Mouse (Mus musculus) hematopoietic multipotent progenitor cell, adult 10-12 weeks (in vitro differentiated cells): Measurements from ENCODE around the gene 4930407I10Rik. TPM values are rescaled to one million over a fixed set of nuclear protein-coding genes. Genes with fewer than 3 reads are reported as not detected.

ENCODE experiments used
- polyA plus RNA-seq: library from polyadenylated mRNA; stranded (reverse); fragments of >175 nt; gene quantifications from 2 replicates; pipeline ENCODE4 v1.2.3, GENCODE M21; 2012; ENCODE audit warnings: low replicate concordance

Gene 4930407I10Rik
- 0.03 TPM in 1 of 2 replicates, not detected in the other for polyA plus RNA-seq

DNA sequence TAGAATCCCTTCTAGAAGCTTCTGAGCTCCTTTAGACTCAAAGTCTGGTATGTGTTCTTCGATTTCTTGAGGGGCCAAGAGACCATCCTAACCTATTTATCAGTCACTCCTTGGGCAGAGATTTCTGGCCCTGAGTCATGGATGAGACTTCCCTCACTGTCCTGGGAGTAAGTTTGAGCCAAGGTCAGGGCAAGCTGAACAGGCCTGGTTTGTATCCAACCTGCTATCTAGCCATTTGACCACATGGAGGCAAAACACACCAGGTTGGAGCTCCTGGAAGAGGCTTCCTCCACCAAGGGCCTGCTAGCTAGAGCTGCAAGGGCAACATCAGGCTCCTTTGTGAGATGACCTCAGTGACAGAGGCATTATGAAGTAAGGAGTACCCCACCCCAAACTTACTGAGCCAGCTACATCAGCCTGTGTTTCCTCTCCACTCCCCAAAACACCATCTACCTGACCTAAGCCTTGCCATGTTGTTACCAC lies at the start of gene 4930407I10Rik:
Gene 4930407I10Rik (plus strand): TSS at position 433 of the 483 bp plus-strand sequence.

DNA sequence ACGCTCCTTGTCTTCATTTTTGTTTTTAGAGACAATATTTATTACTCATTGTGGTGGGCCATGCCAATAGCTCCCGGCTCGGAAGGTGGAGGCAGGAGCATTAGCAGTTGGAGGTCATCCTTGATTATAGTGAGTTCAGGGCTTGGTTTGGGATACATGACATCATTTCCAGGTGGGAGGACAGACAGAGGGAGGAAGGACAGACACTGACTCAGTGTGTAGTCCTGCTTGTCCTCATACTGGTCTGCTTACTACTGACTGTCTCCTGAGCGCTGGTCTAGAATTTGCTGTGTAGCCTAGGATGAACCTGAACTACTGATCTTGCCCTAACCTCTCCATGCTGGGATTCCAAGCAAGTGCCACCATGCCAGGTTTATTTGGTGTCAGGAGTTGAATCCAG lies 25.2 kb upstream of the 4930407I10Rik start, which contains the start of gene Desi1:
Gene Desi1 (minus strand): TSS at position 101 of the 400 bp plus-strand sequence.

DNA sequence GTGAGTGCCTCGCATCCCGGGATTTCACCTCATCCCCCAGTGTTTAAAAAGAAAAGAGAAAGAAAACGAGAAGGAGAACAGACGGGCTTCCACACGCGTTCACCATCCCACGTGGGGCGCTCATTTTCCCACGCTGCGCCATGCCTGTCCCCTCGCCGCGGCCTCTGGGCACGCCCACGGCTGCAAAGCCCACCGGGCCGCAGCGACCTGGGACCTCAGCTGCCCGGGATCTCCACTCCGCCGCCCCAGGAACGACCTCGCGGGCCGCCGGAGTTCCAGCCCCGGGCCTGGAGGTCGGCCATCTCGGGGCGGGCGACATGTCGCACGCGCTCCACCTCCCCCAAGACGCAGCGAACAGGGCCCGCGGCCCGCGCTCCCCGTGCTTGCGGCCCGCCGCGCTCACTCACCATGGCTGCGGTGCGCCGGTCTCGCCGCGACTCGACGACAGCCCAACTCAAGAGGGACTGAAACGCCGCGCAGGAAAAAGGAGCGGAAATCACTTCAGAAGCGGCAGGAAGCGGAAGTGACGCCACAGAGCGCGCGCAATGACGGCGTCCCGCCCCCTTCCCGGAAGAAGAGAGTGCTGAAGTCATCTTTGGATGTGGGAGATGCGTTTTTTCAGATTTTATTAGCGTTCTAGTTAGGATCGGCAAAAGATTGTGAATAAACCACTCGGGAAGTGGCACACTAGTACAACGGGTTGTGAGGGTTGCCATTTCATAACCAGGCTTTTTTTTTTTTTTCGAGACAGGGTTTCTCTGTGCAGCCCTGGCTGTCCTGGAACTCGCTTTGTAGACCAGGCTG lies 11.7 kb upstream of the 4930407I10Rik start, which contains the start of gene Snu13:
Gene Snu13 (minus strand): TSS at position 519 of the 804 bp plus-strand sequence.

DNA sequence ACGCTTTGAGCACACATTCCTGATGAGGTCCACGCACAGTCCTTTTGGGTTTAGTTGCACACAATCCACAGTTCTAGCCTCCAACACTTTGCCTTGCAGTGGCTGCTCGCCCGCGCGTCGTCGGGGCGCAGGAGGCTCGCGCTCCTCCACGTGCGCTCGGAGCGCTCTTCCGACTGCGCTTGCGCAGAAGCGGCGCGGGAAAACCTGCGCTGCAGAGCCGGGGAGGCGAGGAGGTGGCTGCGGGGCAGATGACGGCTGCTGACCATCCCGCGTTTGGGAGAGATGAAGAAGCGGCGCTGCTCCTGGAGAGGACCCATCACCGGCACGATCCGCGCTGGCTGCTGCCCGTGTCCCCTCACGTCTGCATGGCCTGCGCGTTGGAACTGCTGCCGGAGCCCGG lies 10.9 kb downstream of the 4930407I10Rik start, which contains the start of gene Mei1:
Gene Mei1 (plus strand): TSS at position 99 of the 400 bp plus-strand sequence.

Other genes starting within 250 kb of the 4930407I10Rik start
- 109 and 267 TPM in 2 replicates for gene Tob2, start 200.4 kb upstream of the 4930407I10Rik start, polyA plus RNA-seq
- gene Phf5a, start 187.2 kb upstream of the 4930407I10Rik start, polyA plus RNA-seq: 3.0 and 6.6 TPM in 2 replicates
- gene Aco2, start 186.8 kb upstream of the 4930407I10Rik start, polyA plus RNA-seq: 92.0 and 94.8 TPM in 2 replicates
- gene Polr3h, start 132.9 kb upstream of the 4930407I10Rik start, polyA plus RNA-seq: 16.6 and 37.4 TPM in 2 replicates
- gene Csdc2, start 122.4 kb upstream of the 4930407I10Rik start, polyA plus RNA-seq: 0.39 and 0.89 TPM in 2 replicates
- gene Pmm1, start 98.2 kb upstream of the 4930407I10Rik start, polyA plus RNA-seq: 26.9 and 27.3 TPM in 2 replicates
- gene 1700029P11Rik, start 78.6 kb upstream of the 4930407I10Rik start, polyA plus RNA-seq: not detected in 2 replicates
- 5.0 and 6.1 TPM in 2 replicates for gene Xrcc6, start 71.3 kb upstream of the 4930407I10Rik start, polyA plus RNA-seq
- gene Desi1, start 25.3 kb upstream of the 4930407I10Rik start, polyA plus RNA-seq: 43.0 and 47.0 TPM in 2 replicates
- gene Snu13, start 11.6 kb upstream of the 4930407I10Rik start, polyA plus RNA-seq: 7.1 and 99.6 TPM in 2 replicates
- not detected in 2 replicates for gene Mei1, start 10.8 kb downstream of the 4930407I10Rik start, polyA plus RNA-seq
- gene Ccdc134, start 68.8 kb downstream of the 4930407I10Rik start, polyA plus RNA-seq: 7.4 and 30.9 TPM in 2 replicates
- gene Srebf2, start 88.0 kb downstream of the 4930407I10Rik start, polyA plus RNA-seq: 411 and 943 TPM in 2 replicates
- 20.6 and 47.5 TPM in 2 replicates for gene Shisa8, start 153.7 kb downstream of the 4930407I10Rik start, polyA plus RNA-seq
- gene Tnfrsf13c, start 165.2 kb downstream of the 4930407I10Rik start, polyA plus RNA-seq: 331 and 554 TPM in 2 replicates
- gene Cenpm, start 185.6 kb downstream of the 4930407I10Rik start, polyA plus RNA-seq: 20.1 and 28.6 TPM in 2 replicates
- gene 1500009C09Rik, start 193.2 kb downstream of the 4930407I10Rik start, polyA plus RNA-seq: not detected in 2 replicates
- 1.9 and 3.0 TPM in 2 replicates for gene Sept3, start 215.7 kb downstream of the 4930407I10Rik start, polyA plus RNA-seq
- gene Wbp2nl, start 239.8 kb downstream of the 4930407I10Rik start, polyA plus RNA-seq: not detected in 2 replicates